Mouse (Mus musculus) olfactory bulb, adult 2 months (tissue): ENCODE data around the gene Armc2.

ENCODE experiments used
- CTCF ChIP-seq: fragments of 200-500 bp; IDR thresholded peaks from 2 replicates; pipeline ENCODE4 v1.5.1; 2012; ENCODE audit warnings: low read depth, mild to moderate bottlenecking, low read length, moderate library complexity; ENCODE audit not compliant: insufficient read depth
- POLR2A ChIP-seq: fragments of 200-500 bp; IDR thresholded peaks from 2 replicates; pipeline ENCODE4 v1.6.1; 2012; ENCODE audit warnings: mild to moderate bottlenecking, low read depth, low read length, moderate library complexity; ENCODE audit not compliant: insufficient read depth

DNA sequence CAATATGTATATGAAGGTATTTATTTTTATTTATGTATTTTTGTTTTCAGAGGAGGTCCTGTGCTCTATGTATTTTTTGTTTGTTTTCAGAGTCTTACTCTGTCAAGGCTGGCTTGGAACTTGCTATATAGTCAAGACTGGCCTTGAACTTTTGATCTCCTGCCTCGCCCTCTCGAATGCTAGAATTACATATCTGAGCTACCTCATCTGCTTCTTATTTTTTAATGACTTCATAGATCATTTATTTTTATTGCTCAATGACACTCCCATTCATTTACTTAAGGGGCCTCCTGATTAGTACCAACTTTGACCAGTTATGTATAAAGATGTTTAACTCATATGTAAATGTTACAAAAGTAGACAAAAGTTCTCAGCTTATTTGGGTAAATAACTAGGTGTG is 121.4 kb downstream of the Armc2 start:
- no peak for TF ChIP-seq CTCF
- TF ChIP-seq POLR2A = no peak
